Mouse (Mus musculus) mouse trophoblast stem cell (cell line): ENCODE results near the gene Ermap.

Source experiments
- in situ Hi-C, 2 experiments: fragments of 300-500 bp; cut with MseI, MboI; formaldehyde crosslinking; loops; 2 replicates in 1 of 2; 3 replicates in 1 of 2; pipeline ENCODE4 v1.15.1; 2025

Gene Ermap

DNA sequence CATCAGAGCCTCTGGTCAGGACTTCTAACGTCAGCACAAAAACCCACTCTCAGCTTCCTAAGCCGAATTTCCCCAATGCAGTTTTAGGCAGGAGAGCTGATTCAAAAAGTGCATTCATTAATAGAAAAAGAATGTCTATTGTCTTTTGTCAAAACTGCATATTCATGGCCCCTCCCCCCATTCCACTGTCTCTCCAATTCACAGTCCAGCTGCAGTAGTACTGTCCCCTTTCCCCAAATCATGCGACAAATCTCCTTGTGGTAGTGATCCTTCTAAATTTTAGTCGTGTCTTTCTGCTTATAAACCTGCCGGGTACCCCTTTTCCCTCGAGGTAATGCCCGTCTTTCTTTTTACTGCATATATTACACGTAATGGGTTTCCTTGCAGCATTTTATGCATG is 51.0 kb downstream of the Ermap start:
- in situ Hi-C loops = no loop called here

DNA sequence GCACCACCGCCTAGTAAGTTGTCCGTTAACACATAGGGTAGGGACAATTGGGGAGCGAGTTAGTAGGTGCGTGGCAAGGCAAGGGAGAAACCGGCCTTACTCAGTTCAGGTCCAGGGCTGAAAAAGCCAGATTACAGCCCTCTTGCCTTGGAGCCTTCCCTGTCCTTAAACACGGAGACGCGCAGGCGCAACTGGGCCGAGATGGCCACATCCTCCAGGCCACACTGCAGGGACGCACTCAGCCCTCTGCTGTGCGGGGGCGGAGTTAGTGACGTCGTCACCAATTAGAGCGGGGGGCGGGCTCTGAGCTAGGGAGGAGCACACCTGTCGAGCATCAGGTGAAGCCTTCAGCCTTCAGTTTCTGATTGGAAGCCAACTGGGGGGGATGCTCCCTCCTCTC is 51.6 kb downstream of the Ermap start:
- in situ Hi-C loops = no loop called here

GRCm38 (mm10) chr4:119137313-119137712 is 52.5 kb downstream of the Ermap start:
- in situ Hi-C loops = no loop called here

DNA sequence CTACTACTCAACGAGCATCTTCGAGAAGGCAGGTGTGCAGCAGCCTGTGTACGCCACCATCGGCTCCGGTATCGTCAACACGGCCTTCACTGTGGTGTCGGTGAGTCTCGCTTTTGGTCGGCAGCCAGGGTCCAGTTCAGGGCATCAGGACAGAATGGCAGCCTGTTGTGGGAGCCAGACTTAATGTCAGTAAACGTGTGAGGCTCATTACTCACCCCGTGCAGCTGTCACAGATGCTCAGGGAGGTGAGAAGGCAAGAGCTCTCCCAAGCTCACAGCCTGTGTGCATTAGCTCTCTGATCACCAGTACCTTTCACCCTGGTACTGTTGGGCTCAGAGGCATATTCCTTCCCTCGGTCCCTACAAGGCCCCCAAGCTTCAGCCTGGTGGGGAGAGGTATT is 56.0 kb downstream of the Ermap start:
- in situ Hi-C loops = no loop called here

DNA sequence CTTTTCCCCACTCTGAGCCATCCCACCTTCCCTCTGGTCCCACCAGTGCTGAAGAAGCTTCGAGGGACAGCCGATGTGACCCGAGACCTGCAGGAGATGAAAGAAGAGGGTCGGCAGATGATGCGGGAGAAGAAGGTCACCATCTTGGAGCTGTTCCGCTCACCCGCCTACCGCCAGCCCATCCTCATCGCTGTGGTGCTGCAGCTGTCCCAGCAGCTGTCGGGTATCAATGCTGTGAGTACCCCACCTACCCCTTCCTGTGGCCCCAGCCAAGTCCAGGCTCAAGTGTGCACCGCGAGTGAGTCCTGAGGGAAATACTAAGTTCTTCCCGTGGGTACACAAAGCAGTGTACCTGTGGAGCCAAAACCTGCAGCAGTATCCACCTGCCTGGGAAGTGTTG is 56.5 kb downstream of the Ermap start:
- in situ Hi-C loops = no loop called here

DNA sequence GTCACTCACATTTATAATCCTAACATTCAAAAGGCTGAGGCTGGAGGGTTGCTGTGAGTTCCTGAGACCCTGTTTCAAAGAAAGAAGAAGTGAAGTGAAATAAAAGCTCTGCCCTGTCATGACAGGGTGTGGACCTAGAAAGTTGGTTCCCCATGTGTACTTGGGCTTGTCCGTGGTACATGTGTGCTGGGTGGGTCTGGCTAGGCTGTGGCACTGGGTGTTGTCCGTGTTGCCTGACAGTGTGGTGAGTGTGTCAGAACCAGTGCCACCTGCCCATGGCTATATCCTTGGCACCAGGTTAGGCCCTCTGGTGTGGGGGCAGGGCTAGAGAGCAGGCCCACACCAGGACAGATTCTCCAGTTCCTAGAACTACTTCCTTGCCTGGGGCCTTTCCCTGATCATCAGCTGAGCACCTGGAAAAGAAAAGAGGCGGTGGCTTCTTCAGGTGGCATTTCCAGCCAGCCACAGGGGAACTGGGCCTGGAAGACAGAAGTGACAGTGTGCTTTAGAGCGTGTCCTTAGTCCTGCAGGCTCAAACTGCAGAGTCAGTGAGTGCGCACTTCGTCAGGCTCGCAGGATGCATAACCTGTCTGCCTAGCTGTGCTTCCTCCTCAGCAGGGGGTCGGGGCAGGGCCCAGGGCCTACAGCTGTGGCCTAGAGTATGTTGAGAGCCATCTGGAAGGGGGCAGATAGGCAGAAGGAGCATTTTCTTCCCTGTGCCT is 58.5 kb downstream of the Ermap start:
- in situ Hi-C loops = no loop called here

GRCm38 (mm10) chr4:119129096-119129495 is 60.7 kb downstream of the Ermap start:
- in situ Hi-C loops = no loop called here

GRCm38 (mm10) chr4:119128547-119128946 is 61.3 kb downstream of the Ermap start:
- in situ Hi-C loops = no loop called here

DNA sequence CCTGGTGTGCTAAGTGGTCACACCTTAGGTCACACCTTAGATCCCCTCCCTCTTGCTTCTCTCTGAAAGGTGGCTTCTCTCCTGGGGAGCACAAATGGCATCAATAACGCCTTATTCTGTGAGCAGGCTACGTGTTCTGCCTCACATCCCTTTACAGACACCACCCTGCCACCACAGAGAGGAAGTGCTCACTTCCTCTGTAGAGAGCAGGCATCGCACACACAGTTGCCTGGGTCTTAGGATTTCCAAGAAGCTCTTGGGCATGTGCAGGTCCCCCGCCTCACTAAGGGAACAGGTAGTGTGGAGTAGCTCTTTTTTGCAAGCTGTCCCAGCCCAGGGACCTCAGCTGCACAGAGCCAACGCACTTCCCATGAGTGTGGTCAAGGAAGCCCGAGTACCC is 62.6 kb downstream of the Ermap start:
- in situ Hi-C loops = no loop called here

DNA sequence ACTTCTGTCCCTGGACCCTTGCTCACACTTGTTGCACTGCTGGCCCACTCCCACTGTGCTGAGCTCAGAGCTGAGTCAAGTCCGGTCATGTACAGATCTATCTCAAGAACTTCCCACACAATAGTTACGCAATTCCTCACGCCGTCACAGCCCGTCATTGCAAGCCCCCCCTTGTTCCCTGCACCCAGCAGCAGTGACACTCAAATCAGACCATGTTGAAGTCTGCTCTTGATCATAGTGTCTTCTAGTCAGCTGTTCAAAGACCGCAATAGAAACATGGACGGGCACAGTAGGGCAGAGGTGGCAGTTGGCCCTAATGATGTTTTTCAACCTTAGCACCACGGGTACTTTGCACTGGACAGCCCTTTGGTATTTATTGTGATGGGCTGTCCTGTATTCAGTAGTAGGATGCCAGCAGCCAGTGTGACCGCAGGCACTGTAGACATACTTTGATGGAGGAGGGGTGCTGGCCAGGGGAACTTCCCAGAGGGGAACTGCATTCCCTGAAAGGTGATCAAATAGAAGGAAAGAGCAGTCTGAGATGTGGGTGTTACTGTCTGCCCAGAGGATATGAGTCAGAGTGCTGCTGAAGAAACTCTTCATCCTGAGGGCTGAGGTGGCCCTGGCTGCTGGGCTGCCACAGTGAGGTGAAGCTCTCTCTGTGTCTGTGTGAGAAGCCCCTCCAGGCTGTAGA is 64.1 kb downstream of the Ermap start:
- in situ Hi-C loops = no loop called here
